Mouse (Mus musculus): ENCODE data around the gene A230072I06Rik.

A230072I06Rik gene

GRCm38 (mm10) chr8:12323238-12323637, 44.6 kb downstream of the A230072I06Rik start:
- DNase-seq (ENCODE audit: low spot score in 2 of 2): no peak

GRCm38 (mm10) chr8:12324561-12324960, 45.9 kb downstream of the A230072I06Rik start:
- DNase-seq (ENCODE audit: low spot score in 2 of 2): no peak

GRCm38 (mm10) chr8:12324991-12325601, 46.5 kb downstream of the A230072I06Rik start:
- DNase-seq (ENCODE audit: low spot score in 2 of 2): no peak

GRCm38 (mm10) chr8:12327187-12327586, 48.6 kb downstream of the A230072I06Rik start:
- DNase-seq (ENCODE audit: low spot score in 2 of 2): no peak

GRCm38 (mm10) chr8:12327707-12328471, 49.3 kb downstream of the A230072I06Rik start:
- no peak for DNase-seq (ENCODE audit: low spot score in 2 of 2)

- no peak for DNase-seq (ENCODE audit: low spot score in 2 of 2)
Measured at GRCm38 (mm10) chr8:12328476-12328875, 49.9 kb downstream of the A230072I06Rik start.

- no peak for DNase-seq (ENCODE audit: low spot score in 2 of 2)
Measured at GRCm38 (mm10) chr8:12330066-12330465, 51.4 kb downstream of the A230072I06Rik start.
